Mouse (Mus musculus) ES-Bruce4 (cell line): ENCODE data around the gene Ints14. TPM values are rescaled to one million over a fixed set of nuclear protein-coding genes. Genes with fewer than 3 reads are reported as not detected.

Experiments
- H3K27ac ChIP-seq: 2 replicates; pipeline ENCODE4 v1.5.1; 2012; ENCODE audit warnings: low read length, inconsistent platforms; ENCODE audit not compliant: insufficient read depth
- H3K27me3 ChIP-seq: 2 replicates; pipeline ENCODE4 v1.6.1; 2012; ENCODE audit warnings: mild to moderate bottlenecking, low read length, inconsistent platforms; ENCODE audit not compliant: control insufficient read depth, poor library complexity, insufficient read depth, severe bottlenecking
- H3K36me3 ChIP-seq: 2 replicates; pipeline ENCODE4 v1.6.1; 2012; ENCODE audit warnings: inconsistent platforms, mild to moderate bottlenecking, low read length, moderate library complexity; ENCODE audit not compliant: control insufficient read depth, poor library complexity, insufficient read depth, severe bottlenecking
- H3K4me1 ChIP-seq: one replicate; pipeline ENCODE4 v1.8.1; 2011; ENCODE audit warnings: low read length; ENCODE audit not compliant: control insufficient read depth, insufficient read depth
- H3K4me3 ChIP-seq: 2 replicates; pipeline ENCODE4 v1.5.1; 2011; ENCODE audit warnings: low read depth, mild to moderate bottlenecking, low read length
- H3K9ac ChIP-seq: 2 replicates; pipeline ENCODE4 v1.6.1; 2012; ENCODE audit warnings: low read depth, mild to moderate bottlenecking, inconsistent platforms; ENCODE audit not compliant: poor library complexity, severe bottlenecking
- H3K9me3 ChIP-seq: replicated peaks from 2 replicates; pipeline ENCODE4 v1.6.1; 2012; ENCODE audit warnings: mild to moderate bottlenecking, low read length, inconsistent platforms; ENCODE audit not compliant: control insufficient read depth, poor library complexity, insufficient read depth, severe bottlenecking
- CTCF ChIP-seq: IDR thresholded peaks from one replicate; pipeline ENCODE4 v1.8.1; 2011; ENCODE audit warnings: low read depth, low read length
- EP300 ChIP-seq: IDR thresholded peaks from 2 replicates; pipeline ENCODE4 v1.6.1; 2011; ENCODE audit warnings: low read depth, low read length; ENCODE audit not compliant: insufficient read depth
- POLR2A ChIP-seq: IDR thresholded peaks from one replicate; pipeline ENCODE4 v1.8.1; 2011; ENCODE audit warnings: low read length; ENCODE audit not compliant: insufficient read depth
- polyA plus RNA-seq: library from polyadenylated mRNA; stranded (reverse); fragments of >200 nt; gene quantifications from 2 replicates; pipeline ENCODE4 v1.2.4, GENCODE M21; 2011; ENCODE audit warnings: low read depth; ENCODE audit not compliant: missing spikeins, insufficient read depth, insufficient read length

The Ints14 gene
- polyA plus RNA-seq, 1 experiment, result 26.3 TPM

- H3K36me3 ChIP-seq, result peaks cover 6% of the 10 kb centered on the region
- H3K27me3 ChIP-seq, result no peaks in the 10 kb centered on the region
- H3K4me3 ChIP-seq, result peak within 1 kb of the TSS; percentile 77
- H3K4me1 ChIP-seq, result no peaks in the 10 kb centered on the region
- peak within 1 kb of the TSS; percentile 78 for H3K9ac ChIP-seq
- H3K9me3 ChIP-seq, result no peaks in the 10 kb centered on the region
- TF ChIP-seq POLR2A (no peak), CTCF (peak; percentile 92)
- no peak within 1 kb of the TSS for H3K27ac ChIP-seq
Measured at GRCm38 (mm10) chr9:65032269-65033108, 71.8 kb downstream of the Ints14 start, which contains the start of gene Dpp8. Gene Dpp8, plus strand, starts transcription at chr9:65032414.

GRCm38 (mm10) chr9:65036456-65036855 lies 75.8 kb downstream of the Ints14 start:
- H3K4me3 ChIP-seq, result no peak overlapping the region
- H3K9me3 ChIP-seq, result no peaks in the 10 kb centered on the region
- no peaks in the 10 kb centered on the region for H3K27me3 ChIP-seq
- no peak overlapping the region for H3K27ac ChIP-seq
- TF ChIP-seq EP300 (no peak), CTCF (no peak), POLR2A (no peak)
- H3K36me3 ChIP-seq, result peaks cover 17% of the 10 kb centered on the region
- H3K9ac ChIP-seq, result no peak overlapping the region
- no peaks in the 10 kb centered on the region for H3K4me1 ChIP-seq

Other genes starting within 250 kb of the Ints14 start
- 222 and 243 TPM in 2 replicates for gene Rab11a, start 223.1 kb upstream of the Ints14 start, polyA plus RNA-seq
- 8.6 and 9.8 TPM in 2 replicates for gene Dennd4a, start 149.6 kb upstream of the Ints14 start, polyA plus RNA-seq
- gene Slc24a1, start 9.3 kb upstream of the Ints14 start, polyA plus RNA-seq, result 0.76 and 0.79 TPM in 2 replicates
- 31.2 and 31.6 TPM in 2 replicates for gene Hacd3, start 60.8 kb downstream of the Ints14 start, polyA plus RNA-seq
- gene Dpp8, start 71.5 kb downstream of the Ints14 start, polyA plus RNA-seq, result 44.5 and 45.2 TPM in 2 replicates
- 15.5 and 17.5 TPM in 2 replicates for gene Igdcc4, start 140.6 kb downstream of the Ints14 start, polyA plus RNA-seq
- 8.6 and 8.9 TPM in 2 replicates for gene Igdcc3, start 180.3 kb downstream of the Ints14 start, polyA plus RNA-seq
- 5.7 and 7.1 TPM in 2 replicates for gene Parp16, start 234.4 kb downstream of the Ints14 start, polyA plus RNA-seq